Mouse (Mus musculus) stomach, embryonic 15.5 days (tissue): Measurements from ENCODE around the gene Pmf1. TPM values are rescaled to one million over a fixed set of nuclear protein-coding genes. Genes with fewer than 3 reads are reported as not detected.

Experiments used
- ATAC-seq: fragments of 200-750 bp; cut with Nextera tagmentation; 2 replicates; pipeline ENCODE4 v1.8.0; 2017; ENCODE audit warnings: low read depth, moderate number of reproducible peaks, moderate TSS enrichment; ENCODE audit not compliant: insufficient read depth, low FRiP score
- H3K27ac ChIP-seq: fragments of 300-500 bp; sonication (generic); 2 replicates; pipeline ENCODE4 v1.5.1; 2015; ENCODE audit warnings: mild to moderate bottlenecking, inconsistent platforms
- H3K27me3 ChIP-seq: fragments of 300-500 bp; sonication (generic); replicated peaks from 2 replicates; pipeline ENCODE4 v1.6.1; 2015; ENCODE audit warnings: inconsistent platforms
- H3K36me3 ChIP-seq: fragments of 300-500 bp; sonication (generic); 2 replicates; pipeline ENCODE4 v1.6.1; 2015; ENCODE audit warnings: inconsistent platforms
- H3K4me1 ChIP-seq: fragments of 300-500 bp; sonication (generic); 2 replicates; pipeline ENCODE4 v1.6.1; 2015; ENCODE audit warnings: inconsistent platforms
- H3K4me2 ChIP-seq: fragments of 300-500 bp; sonication (generic); 2 replicates; pipeline ENCODE4 v1.6.1; 2015; ENCODE audit warnings: mild to moderate bottlenecking, inconsistent platforms
- H3K4me3 ChIP-seq: fragments of 300-500 bp; sonication (generic); replicated peaks from 2 replicates; pipeline ENCODE4 v1.5.1; 2015; ENCODE audit warnings: inconsistent platforms
- H3K9ac ChIP-seq: fragments of 300-500 bp; sonication (generic); 2 replicates; pipeline ENCODE4 v1.6.1; 2015; ENCODE audit warnings: inconsistent platforms
- H3K9me3 ChIP-seq: fragments of 300-500 bp; sonication (generic); 2 replicates; pipeline ENCODE4 v1.6.1; 2016; ENCODE audit warnings: inconsistent platforms
- WGBS: fragments of 180-500 bp; shearing (Covaris S2); methylation state at CpG from one replicate; pipeline ENCODE4 v1.1.7; 2015; 5-methylcytosine and 5-hydroxymethylcytosine counted together
- polyA plus RNA-seq: library from polyadenylated mRNA; unstranded; fragments of >200 nt; fragmentation: Nextera tagmentation; extraction: Ambion mirVana; gene quantifications from 2 replicates; pipeline ENCODE4 v1.2.1, GENCODE M21; 2015

The Pmf1 gene
- polyA plus RNA-seq, 1 experiment from 2014 or later = 115 TPM

GRCm38 (mm10) chr3:88412636-88413035 lies 2.5 kb upstream of the Pmf1 start:
- no peaks in the 10 kb centered on the region for H3K27me3 ChIP-seq
- 86% methylated on average over 11 of the region's 11 CpGs for WGBS
- no peak overlapping the region for H3K4me3 ChIP-seq
- no peak overlapping the region for H3K4me2 ChIP-seq
- no peak for ATAC-seq
- no peak overlapping the region for H3K9ac ChIP-seq
- peaks cover 12% of the 10 kb centered on the region for H3K4me1 ChIP-seq
- H3K9me3 ChIP-seq = no peaks in the 10 kb centered on the region
- no peak overlapping the region for H3K27ac ChIP-seq
- H3K36me3 ChIP-seq = peaks cover 16% of the 10 kb centered on the region

- Histone ChIP-seq H3K27me3 (no peaks in the 10 kb centered on the region), H3K27ac (no peak overlapping the region), H3K4me1 (peaks cover 12% of the 10 kb centered on the region), H3K9me3 (no peaks in the 10 kb centered on the region), H3K36me3 (peaks cover 16% of the 10 kb centered on the region), H3K4me3 (no peak overlapping the region), H3K9ac (no peak overlapping the region), H3K4me2 (no peak overlapping the region)
- WGBS = 84% methylated on average over 4 of the region's 4 CpGs
- ATAC-seq = no peak
Measured at GRCm38 (mm10) chr3:88411681-88412080, 1.6 kb upstream of the Pmf1 start.

GRCm38 (mm10) chr3:88410645-88411031 lies 507 bp upstream of the Pmf1 start:
- H3K9ac ChIP-seq = no peak overlapping the region

GRCm38 (mm10) chr3:88408953-88409352 lies 1.2 kb downstream of the Pmf1 start:
- peaks cover 12% of the 10 kb centered on the region for H3K4me1 ChIP-seq
- H3K36me3 ChIP-seq = peaks cover 8% of the 10 kb centered on the region
- peak overlapping the region; percentile 18; the same call in 1 of the 2 replicates for H3K27ac ChIP-seq
- no peak for ATAC-seq
- peak overlapping the region; percentile 68 for H3K4me3 ChIP-seq
- H3K27me3 ChIP-seq = no peaks in the 10 kb centered on the region
- peak overlapping the region; percentile 77 for H3K4me2 ChIP-seq
- H3K9ac ChIP-seq = peak overlapping the region; percentile 78
- WGBS = 57% methylated on average over 5 of the region's 5 CpGs
- H3K9me3 ChIP-seq = no peaks in the 10 kb centered on the region

More at GRCm38 (mm10) chr3:88410645-88411031, 507 bp upstream of the Pmf1 start:
- ATAC-seq = no peak
- peaks cover 9% of the 10 kb centered on the region for H3K36me3 ChIP-seq
- no peaks in the 10 kb centered on the region for H3K27me3 ChIP-seq
- H3K4me2 ChIP-seq = peak overlapping the region; percentile 77
- H3K4me1 ChIP-seq = peaks cover 12% of the 10 kb centered on the region
- peak overlapping the region; percentile 97 for H3K27ac ChIP-seq
- 16% methylated on average over 7 of the region's 7 CpGs for WGBS
- H3K9me3 ChIP-seq = no peaks in the 10 kb centered on the region
- peak overlapping the region; percentile 68 for H3K4me3 ChIP-seq

- no peak overlapping the region for H3K4me2 ChIP-seq
- H3K27ac ChIP-seq = peak overlapping the region; percentile 28; the same call in 1 of the 2 replicates
- no peaks in the 10 kb centered on the region for H3K27me3 ChIP-seq
- ATAC-seq = no peak
- no peak overlapping the region for H3K4me3 ChIP-seq
- H3K9me3 ChIP-seq = no peaks in the 10 kb centered on the region
- H3K9ac ChIP-seq = no peak overlapping the region
- H3K4me1 ChIP-seq = peaks cover 12% of the 10 kb centered on the region
- WGBS = 49% methylated on average over 7 of the region's 7 CpGs
- H3K36me3 ChIP-seq = peaks cover 14% of the 10 kb centered on the region
Measured at GRCm38 (mm10) chr3:88407529-88407928, 2.6 kb downstream of the Pmf1 start.

GRCm38 (mm10) chr3:88407090-88407489 lies 3.0 kb downstream of the Pmf1 start:
- H3K4me1 ChIP-seq = peaks cover 12% of the 10 kb centered on the region
- H3K4me2 ChIP-seq = no peak overlapping the region
- H3K4me3 ChIP-seq = no peak overlapping the region
- H3K9ac ChIP-seq = no peak overlapping the region
- H3K27me3 ChIP-seq = no peaks in the 10 kb centered on the region
- ATAC-seq = peak; percentile 3; the same call in 1 of the 2 replicates
- peaks cover 10% of the 10 kb centered on the region for H3K36me3 ChIP-seq
- WGBS = 0% methylated on average over 2 of the region's 2 CpGs
- H3K27ac ChIP-seq = peak overlapping the region; percentile 28; the same call in 1 of the 2 replicates
- H3K9me3 ChIP-seq = no peaks in the 10 kb centered on the region

GRCm38 (mm10) chr3:88403522-88404230 lies 6.5 kb downstream of the Pmf1 start:
- Histone ChIP-seq H3K27me3 (no peaks in the 10 kb centered on the region), H3K9me3 (no peaks in the 10 kb centered on the region), H3K4me1 (peaks cover 4% of the 10 kb centered on the region; the same call in 1 of the 2 replicates), H3K4me3 (no peak overlapping the region), H3K9ac (no peak overlapping the region), H3K36me3 (peaks cover 10% of the 10 kb centered on the region), H3K4me2 (no peak overlapping the region), H3K27ac (no peak overlapping the region)
- ATAC-seq = no peak
- WGBS = 88% methylated on average over 10 of the region's 10 CpGs

- ATAC-seq = no peak
- Histone ChIP-seq H3K27me3 (no peaks in the 10 kb centered on the region), H3K4me2 (no peak overlapping the region), H3K4me3 (no peak overlapping the region), H3K9me3 (no peaks in the 10 kb centered on the region), H3K9ac (no peak overlapping the region), H3K27ac (no peak overlapping the region), H3K36me3 (peaks cover 16% of the 10 kb centered on the region), H3K4me1 (no peaks in the 10 kb centered on the region)
- WGBS = 74% methylated on average over 2 of the region's 2 CpGs
Measured at GRCm38 (mm10) chr3:88398666-88399065, 11.5 kb downstream of the Pmf1 start.

GRCm38 (mm10) chr3:88395742-88396141 lies 14.4 kb downstream of the Pmf1 start:
- no peak for ATAC-seq
- Histone ChIP-seq H3K4me3 (no peak overlapping the region), H3K27me3 (no peaks in the 10 kb centered on the region), H3K9ac (no peak overlapping the region), H3K4me2 (no peak overlapping the region), H3K36me3 (peaks cover 14% of the 10 kb centered on the region; the same call in 1 of the 2 replicates), H3K27ac (no peak overlapping the region), H3K4me1 (no peaks in the 10 kb centered on the region), H3K9me3 (no peaks in the 10 kb centered on the region)
- 86% methylated on average over 8 of the region's 8 CpGs for WGBS

GRCm38 (mm10) chr3:88395288-88395687 lies 14.8 kb downstream of the Pmf1 start:
- Histone ChIP-seq H3K4me3 (no peak overlapping the region), H3K4me1 (no peaks in the 10 kb centered on the region), H3K36me3 (peaks cover 12% of the 10 kb centered on the region; the same call in 1 of the 2 replicates), H3K27me3 (no peaks in the 10 kb centered on the region), H3K9ac (no peak overlapping the region), H3K27ac (no peak overlapping the region), H3K4me2 (no peak overlapping the region), H3K9me3 (no peaks in the 10 kb centered on the region)
- ATAC-seq = no peak
- WGBS = 89% methylated on average over 6 of the region's 6 CpGs

GRCm38 (mm10) chr3:88393776-88394375 lies 16.3 kb downstream of the Pmf1 start:
- ATAC-seq = no peak
- peaks cover 10% of the 10 kb centered on the region; the same call in 1 of the 2 replicates for H3K36me3 ChIP-seq
- no peaks in the 10 kb centered on the region for H3K27me3 ChIP-seq
- H3K4me1 ChIP-seq = no peaks in the 10 kb centered on the region
- H3K4me3 ChIP-seq = no peak overlapping the region
- H3K9ac ChIP-seq = no peak overlapping the region
- WGBS = 77% methylated on average over 9 of the region's 9 CpGs
- no peak overlapping the region for H3K27ac ChIP-seq
- no peak overlapping the region for H3K4me2 ChIP-seq
- no peaks in the 10 kb centered on the region for H3K9me3 ChIP-seq

- 79% methylated on average over 5 of the region's 5 CpGs for WGBS
- Histone ChIP-seq H3K4me2 (no peak within 1 kb of the TSS), H3K27me3 (no peaks in the 10 kb centered on the region), H3K4me1 (no peaks in the 10 kb centered on the region; the same call in 1 of the 2 replicates), H3K4me3 (no peak within 1 kb of the TSS), H3K36me3 (no peaks in the 10 kb centered on the region), H3K9me3 (no peaks in the 10 kb centered on the region), H3K27ac (no peak within 1 kb of the TSS), H3K9ac (no peak within 1 kb of the TSS)
- ATAC-seq = no peak
Measured at GRCm38 (mm10) chr3:88384364-88384763, 25.8 kb downstream of the Pmf1 start, which contains the start of gene Bglap. Bglap (minus strand) TSS chr3:88384464.
